Mouse (Mus musculus): Measurements from ENCODE around the gene Gm5414.

The Gm5414 gene

GRCm38 (mm10) chr15:101627884-101628283 lies at the start of gene Gm5414:
Gm5414 (minus strand) TSS chr15:101628188.
- DNase-seq (ENCODE audit: low spot score in 2 of 2): no peak

- no peak for DNase-seq (ENCODE audit: low spot score in 2 of 2)
These were observed 48.0 kb upstream of the Gm5414 start for GRCm38 (mm10) chr15:101675978-101676377.

DNA sequence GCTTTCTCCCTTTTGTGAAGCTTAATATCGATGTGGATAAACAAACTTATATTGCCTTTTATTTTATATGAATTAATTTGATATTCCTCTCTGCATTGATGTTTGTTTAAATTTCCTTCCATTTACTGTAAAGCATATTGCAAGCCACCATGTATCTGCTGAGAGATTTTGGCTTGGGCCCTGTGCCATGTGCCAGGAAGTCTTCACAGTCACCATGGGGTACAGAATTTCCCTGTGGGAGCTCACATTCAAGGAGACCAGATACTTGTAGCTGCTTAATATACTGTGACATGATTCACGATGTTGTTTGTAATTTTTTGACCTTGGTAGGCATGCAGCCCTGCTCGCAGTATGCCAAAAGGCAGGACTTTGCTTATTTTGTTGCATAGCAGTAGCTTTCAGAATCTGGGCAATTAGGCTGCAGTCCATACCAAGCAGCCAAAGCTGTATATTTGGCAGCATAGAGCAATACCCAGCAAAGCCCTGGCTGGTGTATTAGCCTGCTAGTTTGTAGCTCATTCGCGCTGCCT lies 24.8 kb upstream of the Gm5414 start:
- DNase-seq (ENCODE audit: low spot score in 2 of 2): no peak

DNA sequence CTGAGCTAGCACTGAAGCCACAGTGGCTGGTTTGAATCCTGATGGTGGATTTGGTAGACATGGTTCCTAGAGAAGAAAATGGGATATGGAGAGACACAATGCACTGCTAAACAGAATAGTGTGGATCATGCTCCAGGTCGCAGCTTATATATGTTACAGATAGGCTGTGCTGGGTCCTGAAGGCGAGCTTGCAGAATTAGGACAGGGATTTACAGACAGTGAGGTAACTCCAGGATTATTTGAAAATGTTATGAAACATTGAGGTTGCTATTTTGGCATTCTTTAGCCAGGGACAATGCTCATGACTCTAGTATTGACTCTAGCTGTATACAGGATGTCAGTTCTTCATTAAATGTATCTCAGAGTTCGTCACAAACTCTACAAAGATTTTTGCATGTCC lies 19.3 kb upstream of the Gm5414 start, which contains the start of gene Gm5478:
Gene Gm5478, minus strand, starts transcription at position 101 of the 400 bp plus-strand sequence.
- no peak for DNase-seq (ENCODE audit: low spot score in 2 of 2)

GRCm38 (mm10) chr15:101599123-101599522 lies 28.9 kb downstream of the Gm5414 start:
- DNase-seq (ENCODE audit: low spot score in 2 of 2): no peak

GRCm38 (mm10) chr15:101588216-101588615 lies 39.8 kb downstream of the Gm5414 start:
- no peak for DNase-seq (ENCODE audit: low spot score in 2 of 2)

DNA sequence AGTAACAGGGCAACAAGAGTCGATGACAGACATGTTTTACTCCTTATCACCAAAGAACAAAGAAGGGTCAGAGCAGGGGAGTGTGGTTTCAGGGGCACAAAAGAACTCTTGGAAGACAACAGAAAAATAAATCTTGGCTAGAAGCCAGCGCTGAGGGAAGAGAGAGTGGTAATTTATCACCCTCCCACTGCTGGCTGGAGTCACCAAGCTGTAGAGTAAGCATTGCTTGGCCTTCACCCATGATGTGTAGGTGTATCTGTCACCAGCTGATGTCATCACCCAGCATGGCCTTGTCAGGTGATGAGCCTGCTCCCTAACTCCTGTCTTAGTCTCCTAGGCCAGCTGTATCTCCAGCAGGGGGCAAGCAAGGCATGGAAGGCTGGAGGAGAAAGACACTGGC lies 43.5 kb downstream of the Gm5414 start:
- no peak for DNase-seq (ENCODE audit: low spot score in 2 of 2)

- peak; percentile 6 to 25 for DNase-seq (ENCODE audit: low spot score in 2 of 2)
These were observed 44.6 kb downstream of the Gm5414 start for GRCm38 (mm10) chr15:101583211-101583965.

- no peak for DNase-seq (ENCODE audit: low spot score in 2 of 2)
These were observed 46.3 kb downstream of the Gm5414 start for GRCm38 (mm10) chr15:101581701-101582100.

DNA sequence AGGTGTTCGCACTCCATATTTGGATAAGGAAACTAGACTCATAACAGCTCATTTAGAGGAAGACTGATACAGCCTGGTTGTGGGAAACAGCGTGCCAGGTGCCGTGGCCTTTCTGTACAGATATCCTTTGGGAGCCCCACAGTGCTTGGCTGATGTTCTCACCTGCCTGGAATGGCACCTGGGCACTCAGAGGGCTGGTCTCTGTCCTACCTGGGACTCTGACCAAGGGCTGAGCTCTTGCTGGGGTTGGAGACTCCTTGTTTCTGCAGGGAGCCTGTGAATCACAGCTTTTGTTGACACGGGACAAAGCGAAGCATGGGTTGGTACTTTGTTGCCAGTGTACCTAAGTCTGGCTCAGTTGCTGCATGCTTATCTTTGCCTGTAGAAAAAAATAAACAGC lies 52.5 kb downstream of the Gm5414 start:
- no peak for DNase-seq (ENCODE audit: low spot score in 2 of 2)
